Mouse (Mus musculus) monocyte, adult 59 days (primary cell): ENCODE data around the gene Chkb. TPM values are rescaled to one million over a fixed set of nuclear protein-coding genes. Genes with fewer than 3 reads are reported as not detected.

Experiments used
- total RNA-seq, 2 experiments: library from RNA; stranded (reverse); gene quantifications; one replicate each; pipeline ENCODE4 v1.2.4; 2023

Gene Chkb
- total RNA-seq, result 100 to 1,000 TPM; 169 to 192 TPM

GRCm38 (mm10) chr15:89429352-89430221, at the start of gene Chkb, which contains the start of the genes C730034F03Rik and Gm44502:
Gene Chkb (minus strand): TSS chr15:89429908.
Gene C730034F03Rik (plus strand): TSS chr15:89429589.
Gene Gm44502 (minus strand): TSS chr15:89429696.

GRCm38 (mm10) chr15:89477091-89477491, 47.4 kb upstream of the Chkb start, which contains the start of gene Arsa:
Gene Arsa (minus strand): TSS chr15:89477425.

GRCm38 (mm10) chr15:89453865-89454478, 24.3 kb upstream of the Chkb start, which contains the start of gene Mapk8ip2:
Gene Mapk8ip2 (plus strand): TSS chr15:89453913.

DNA sequence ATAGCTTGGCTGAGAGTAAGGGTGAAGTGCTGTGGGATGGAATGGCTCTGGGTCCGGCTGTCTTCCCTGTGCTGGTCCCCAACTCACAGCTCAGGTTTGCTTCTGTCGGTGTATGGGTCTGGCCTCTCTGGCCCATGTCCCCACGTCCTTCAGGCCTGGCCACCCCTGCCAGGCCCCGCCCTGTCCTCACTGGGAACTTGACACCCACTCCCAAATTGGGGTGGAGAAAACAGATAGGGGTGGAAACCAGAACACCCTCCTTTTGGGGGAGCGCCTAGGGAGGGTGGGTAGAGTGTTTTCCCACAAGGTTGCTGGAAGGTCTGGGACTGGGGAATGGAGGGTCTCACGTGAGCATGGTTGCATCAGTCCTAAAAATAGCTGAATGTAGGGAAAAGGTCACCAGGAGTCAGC, 4.0 kb downstream of the Chkb start, which contains the start of gene Cpt1b:
Gene Cpt1b, minus strand, starts transcription at position 153 of the 411 bp plus-strand sequence.

DNA sequence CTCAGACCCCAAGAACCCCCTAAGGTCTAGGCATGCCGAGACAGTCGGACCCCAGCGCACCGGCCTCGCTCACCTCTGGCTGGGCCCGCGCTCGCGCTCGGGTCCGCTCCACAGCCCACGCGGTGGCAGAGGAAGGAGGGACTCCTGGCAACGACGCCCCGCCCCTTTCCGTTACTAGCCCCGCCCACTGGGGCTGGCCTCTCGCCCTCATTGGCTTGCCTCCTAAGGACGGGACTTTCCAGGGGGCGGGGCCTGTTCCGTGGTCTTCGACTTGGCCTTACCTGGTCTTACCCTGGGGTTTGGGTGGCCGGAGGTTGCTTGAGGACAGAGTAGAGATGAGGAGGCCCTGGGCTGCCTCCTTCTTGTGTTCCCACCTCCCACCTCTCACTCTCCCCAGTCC, 19.6 kb downstream of the Chkb start, which contains the start of gene Syce3:
Gene Syce3, minus strand, starts transcription at position 386 of the 400 bp plus-strand sequence.

DNA sequence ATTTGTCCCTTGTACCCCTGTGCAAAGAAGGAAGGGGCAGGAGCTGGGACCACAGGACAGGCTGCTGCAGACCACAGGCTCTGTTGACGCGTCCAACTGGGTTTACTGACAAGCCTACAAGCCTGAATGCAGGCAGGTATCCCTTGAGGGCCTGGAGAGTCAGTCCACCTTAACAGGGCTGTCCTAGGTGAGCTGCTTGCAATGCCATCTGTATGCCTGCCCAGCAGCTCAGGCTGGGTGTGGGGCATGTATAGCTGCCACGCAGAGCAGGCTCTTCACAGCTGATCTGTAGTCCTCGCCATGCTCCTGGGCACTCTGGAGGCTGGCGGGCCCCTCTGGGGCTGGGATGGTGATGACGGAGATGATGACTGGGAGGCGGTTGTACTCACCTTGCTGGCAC, 45.1 kb downstream of the Chkb start, which contains the start of gene Klhdc7b:
Gene Klhdc7b, plus strand, starts transcription at position 301 of the 400 bp plus-strand sequence.

DNA sequence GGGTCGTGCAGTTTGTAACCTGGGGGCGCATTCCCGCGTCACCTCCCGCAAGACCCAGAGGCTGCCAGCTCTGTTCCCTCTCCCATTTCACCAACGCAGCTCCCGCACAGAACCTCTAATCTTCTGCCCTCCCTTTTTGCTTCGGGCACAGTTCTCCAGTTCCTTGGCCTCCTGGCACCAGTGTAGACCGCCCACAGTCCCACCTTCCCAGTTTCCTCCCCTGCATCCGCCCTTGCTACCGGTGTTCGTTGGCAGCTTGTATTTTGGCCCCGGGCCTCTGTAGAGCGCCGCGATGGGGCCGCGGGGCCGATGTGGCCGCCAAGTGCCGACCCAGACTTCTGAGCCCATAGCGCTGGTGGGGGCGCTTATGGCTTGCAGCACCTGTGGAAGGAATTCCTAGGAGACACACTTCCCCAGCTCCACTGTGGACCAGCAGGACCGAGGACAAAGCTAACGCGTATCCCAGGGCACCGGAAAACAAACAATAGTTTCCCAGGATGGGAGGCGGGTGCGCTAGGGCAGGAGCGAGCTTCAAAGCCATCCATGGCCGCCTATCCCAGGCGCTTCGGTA, 50.8 kb downstream of the Chkb start, which contains the start of gene Odf3b:
Gene Odf3b, minus strand, starts transcription at position 452 of the 571 bp plus-strand sequence.

DNA sequence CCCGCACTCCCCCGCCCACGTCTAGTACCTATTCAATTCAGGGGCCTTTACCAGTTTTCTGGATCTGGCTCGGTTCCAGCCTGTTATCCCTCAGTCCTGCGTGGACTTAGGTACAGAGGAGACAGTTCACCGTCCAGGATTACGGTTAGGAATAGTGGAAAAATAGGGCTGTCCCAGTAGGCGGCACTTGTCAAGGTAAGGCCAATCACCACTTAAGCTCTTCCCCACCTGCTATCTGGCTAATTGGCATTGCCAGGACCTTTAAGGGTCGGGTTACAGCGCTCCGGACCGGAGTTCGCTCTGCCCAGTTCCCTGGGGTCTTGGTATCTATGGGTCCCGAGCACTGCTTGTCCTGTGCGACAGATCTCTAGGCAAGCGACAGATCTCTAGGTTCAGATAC, 52.8 kb downstream of the Chkb start, which contains the start of gene Tymp:
Gene Tymp, minus strand, starts transcription at position 83 of the 400 bp plus-strand sequence.

Other genes with a start within 250 kb of the Chkb start
- gene Plxnb2, start 249.1 kb downstream of the Chkb start, total RNA-seq, result 100 to 1,000 TPM; 441 to 443 TPM
- 1 to 10 TPM; 5.4 to 6.0 TPM for gene Dennd6b, start 233.4 kb downstream of the Chkb start, total RNA-seq
- gene Ppp6r2, start 218.4 kb downstream of the Chkb start, total RNA-seq, result 10 to 100 TPM; 35.3 to 39.7 TPM
- gene Sbf1, start 114.6 kb downstream of the Chkb start, total RNA-seq, result 100 to 1,000 TPM; 167 to 189 TPM
- gene Adm2, start 107.2 kb downstream of the Chkb start, total RNA-seq, result not detected
- gene Miox, start 95.5 kb downstream of the Chkb start, total RNA-seq, result not detected
- gene Lmf2, start 74.2 kb downstream of the Chkb start, total RNA-seq, result 10 to 100 TPM; 25.1 to 35.6 TPM
- gene Ncaph2, start 74.2 kb downstream of the Chkb start, total RNA-seq, result 10 to 100 TPM; 59.0 to 69.9 TPM
- 10 to 100 TPM; 13.8 to 16.4 TPM for gene Sco2, start 56.1 kb downstream of the Chkb start, total RNA-seq
- gene Tymp, start 52.9 kb downstream of the Chkb start, total RNA-seq, result under 1 TPM; 0.46 to 0.76 TPM
- not detected for gene Odf3b, start 50.6 kb downstream of the Chkb start, total RNA-seq
- gene Klhdc7b, start 45.0 kb downstream of the Chkb start, total RNA-seq, result not detected
- gene Syce3, start 19.4 kb downstream of the Chkb start, total RNA-seq, result not detected
- gene Cpt1b, start 4.0 kb downstream of the Chkb start, total RNA-seq, result 1 to 10 TPM; 5.7 to 6.9 TPM
- 1 to 10 TPM; 7.0 to 8.7 TPM for gene C730034F03Rik, start 319 bp downstream of the Chkb start, total RNA-seq
- not detected for gene Gm44502, start 212 bp downstream of the Chkb start, total RNA-seq
- not detected for gene Mapk8ip2, start 24.0 kb upstream of the Chkb start, total RNA-seq
- gene Arsa, start 47.5 kb upstream of the Chkb start, total RNA-seq, result 10 to 100 TPM; 37.3 TPM
- gene Shank3, start 69.7 kb upstream of the Chkb start, total RNA-seq, result under 1 TPM; 0.39 to 0.79 TPM
- gene Acr, start 138.4 kb upstream of the Chkb start, total RNA-seq, result not detected
- 1 to 10 TPM; 1.9 to 2.5 TPM for gene Rabl2, start 162.0 kb upstream of the Chkb start, total RNA-seq